Mouse (Mus musculus): ENCODE data around the gene Uqcc1.

- no peak for TF ChIP-seq POLR2A (IDR thresholded peaks at IDR 0.05; ENCODE audit: control insufficient read depth, extremely low read depth, insufficient read depth, low read length, poor library complexity)
- no peak for TF ChIP-seq CTCF (IDR thresholded peaks at IDR 0.05; ENCODE audit: borderline replicate concordance, control insufficient read depth, extremely low read depth, insufficient read depth, low read length, poor library complexity)
These were observed 115.3 kb downstream of the Uqcc1 start for GRCm38 (mm10) chr2:155814829-155815228.

Measured in thymus, adult 2 months (tissue).